Mouse (Mus musculus) brain, embryonic 14.5 days (tissue): ENCODE data around the gene Tapbpl.
"Not testable (repeated sequence)": the region's sequence is repeated elsewhere in the genome, so short reads cannot be mapped to it uniquely, and the experiment has no call there.

Experiments used
- CTCF ChIP-seq: fragments of 200-500 bp; IDR thresholded peaks from 2 replicates; pipeline ENCODE4 v1.5.1; 2012; ENCODE audit warnings: inconsistent platforms, mild to moderate bottlenecking, moderate library complexity, borderline replicate concordance; ENCODE audit not compliant: insufficient read depth, insufficient read length; ENCODE audit errors: extremely low read depth
- POLR2A ChIP-seq: fragments of 200-500 bp; IDR thresholded peaks from 2 replicates; pipeline ENCODE4 v1.6.1; 2012; ENCODE audit warnings: mild to moderate bottlenecking, inconsistent platforms, borderline replicate concordance; ENCODE audit not compliant: poor library complexity, insufficient read depth, insufficient read length, severe bottlenecking; ENCODE audit errors: extremely low read depth

GRCm38 (mm10) chr6:125266600-125266999 is 34.9 kb upstream of the Tapbpl start:
- TF ChIP-seq CTCF, POLR2A: not testable (repeated sequence)
